Mouse (Mus musculus): ENCODE measurements at regions not wholly inside any gene's neighbourhood (a gene's known extent, or its start where the extent isn't known, plus 50 kb on each side); places are given as distances from the start of the nearest gene placed in this dataset.

- DNase-seq, result no peak
Measured at GRCm38 (mm10) chr9:72218736-72219135, 55.9 kb upstream of the Zfp280d start.

GRCm38 (mm10) chr9:72219892-72220291 lies 54.8 kb upstream of the Zfp280d start:
- no peak for DNase-seq

- no peak for DNase-seq
Measured at GRCm38 (mm10) chr9:72221333-72221732, 53.3 kb upstream of the Zfp280d start.

Data from right cerebral cortex, adult 18-20 months (tissue).